Mouse (Mus musculus) kidney, embryonic 15.5 days (tissue): ENCODE measurements around the gene Gm20716. TPM values are rescaled to one million over a fixed set of nuclear protein-coding genes. Genes with fewer than 3 reads are reported as not detected.
A peak's percentile ranks its signal among the peaks of the same experiment; 100 is the strongest.

Experiments
- ATAC-seq: fragments of 200-750 bp; cut with Nextera tagmentation; replicated peaks from 2 replicates; pipeline ENCODE4 v1.8.0; 2017; ENCODE audit warnings: moderate TSS enrichment; ENCODE audit not compliant: low FRiP score
- H3K27ac ChIP-seq: fragments of 300-500 bp; sonication (generic); 2 replicates; pipeline ENCODE4 v1.5.1; 2015; ENCODE audit warnings: mild to moderate bottlenecking, inconsistent platforms
- H3K27me3 ChIP-seq: fragments of 300-500 bp; sonication (generic); 2 replicates; pipeline ENCODE4 v1.6.1; 2015; ENCODE audit warnings: inconsistent platforms
- H3K36me3 ChIP-seq: fragments of 300-500 bp; sonication (generic); 2 replicates; pipeline ENCODE4 v1.6.1; 2015; ENCODE audit warnings: inconsistent platforms
- H3K4me1 ChIP-seq: fragments of 300-500 bp; sonication (generic); 2 replicates; pipeline ENCODE4 v1.6.1; 2015; ENCODE audit warnings: inconsistent platforms
- H3K4me2 ChIP-seq: fragments of 300-500 bp; sonication (generic); 2 replicates; pipeline ENCODE4 v1.6.1; 2015; ENCODE audit warnings: moderate library complexity, mild to moderate bottlenecking, inconsistent platforms
- H3K4me3 ChIP-seq: fragments of 300-500 bp; sonication (generic); replicated peaks from 2 replicates; pipeline ENCODE4 v1.5.1; 2015; ENCODE audit warnings: mild to moderate bottlenecking, inconsistent platforms
- H3K9ac ChIP-seq: fragments of 300-500 bp; sonication (generic); 2 replicates; pipeline ENCODE4 v1.6.1; 2015; ENCODE audit warnings: mild to moderate bottlenecking, inconsistent platforms
- H3K9me3 ChIP-seq: fragments of 300-500 bp; sonication (generic); replicated peaks from 2 replicates; pipeline ENCODE4 v1.6.1; 2016; ENCODE audit warnings: inconsistent platforms
- WGBS: fragments of 180-500 bp; shearing (Covaris S2); methylation state at CpG from one replicate; pipeline ENCODE4 v1.1.7; 2015; ENCODE audit warnings: mixed read lengths; 5-methylcytosine and 5-hydroxymethylcytosine counted together
- polyA plus RNA-seq: library from polyadenylated mRNA; unstranded; fragments of >200 nt; fragmentation: Nextera tagmentation; extraction: Ambion mirVana; gene quantifications from 2 replicates; pipeline ENCODE4 v1.2.1, GENCODE M21; 2015

The Gm20716 gene
- polyA plus RNA-seq, 1 experiment from 2014 or later = 19.3 TPM

GRCm38 (mm10) chr2:168193685-168194084, 36.5 kb downstream of the Gm20716 start:
- no peak overlapping the region for H3K9ac ChIP-seq
- H3K4me1 ChIP-seq = peaks cover 60% of the 10 kb centered on the region
- H3K27ac ChIP-seq = no peak overlapping the region
- no peaks in the 10 kb centered on the region for H3K9me3 ChIP-seq
- no peak overlapping the region for H3K4me2 ChIP-seq
- ATAC-seq = no peak
- no peaks in the 10 kb centered on the region for H3K27me3 ChIP-seq
- 77% methylated on average over 2 of the region's 2 CpGs for WGBS
- H3K4me3 ChIP-seq = no peak overlapping the region
- peaks cover 58% of the 10 kb centered on the region for H3K36me3 ChIP-seq

DNA sequence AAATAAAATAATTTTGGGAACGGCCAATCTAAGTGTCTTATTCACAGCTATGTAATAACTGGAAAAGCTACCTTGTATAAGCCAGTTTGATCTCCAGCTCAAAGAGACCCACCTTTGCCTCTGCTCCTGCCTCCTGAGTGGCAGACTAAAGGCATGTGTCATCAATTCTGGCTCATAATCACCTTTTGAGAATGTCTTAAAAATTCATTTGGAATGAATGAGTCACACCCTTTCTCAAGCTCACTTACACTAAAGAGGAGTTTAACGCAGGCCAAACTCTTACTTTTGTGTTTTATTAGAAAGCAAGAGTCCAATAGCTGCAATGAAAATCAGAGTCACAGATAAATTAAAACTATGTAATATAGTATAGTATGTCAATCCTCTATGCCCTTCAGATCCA, 38.3 kb downstream of the Gm20716 start:
- no peak overlapping the region for H3K4me3 ChIP-seq
- H3K9me3 ChIP-seq = no peaks in the 10 kb centered on the region
- no peak overlapping the region for H3K4me2 ChIP-seq
- peaks cover 61% of the 10 kb centered on the region for H3K36me3 ChIP-seq
- no peak overlapping the region for H3K27ac ChIP-seq
- peaks cover 48% of the 10 kb centered on the region for H3K4me1 ChIP-seq
- no peak for ATAC-seq
- H3K27me3 ChIP-seq = no peaks in the 10 kb centered on the region
- H3K9ac ChIP-seq = no peak overlapping the region
- 93% methylated on average over 2 of the region's 2 CpGs for WGBS

GRCm38 (mm10) chr2:168175946-168176345, 54.2 kb downstream of the Gm20716 start:
- Histone ChIP-seq H3K4me1 (no peaks in the 10 kb centered on the region), H3K9ac (no peak overlapping the region), H3K4me2 (no peak overlapping the region), H3K36me3 (peaks cover 56% of the 10 kb centered on the region), H3K27ac (no peak overlapping the region), H3K4me3 (no peak overlapping the region), H3K9me3 (no peaks in the 10 kb centered on the region), H3K27me3 (no peaks in the 10 kb centered on the region)
- ATAC-seq = no peak
- 57% methylated on average over 7 of the region's 7 CpGs for WGBS

DNA sequence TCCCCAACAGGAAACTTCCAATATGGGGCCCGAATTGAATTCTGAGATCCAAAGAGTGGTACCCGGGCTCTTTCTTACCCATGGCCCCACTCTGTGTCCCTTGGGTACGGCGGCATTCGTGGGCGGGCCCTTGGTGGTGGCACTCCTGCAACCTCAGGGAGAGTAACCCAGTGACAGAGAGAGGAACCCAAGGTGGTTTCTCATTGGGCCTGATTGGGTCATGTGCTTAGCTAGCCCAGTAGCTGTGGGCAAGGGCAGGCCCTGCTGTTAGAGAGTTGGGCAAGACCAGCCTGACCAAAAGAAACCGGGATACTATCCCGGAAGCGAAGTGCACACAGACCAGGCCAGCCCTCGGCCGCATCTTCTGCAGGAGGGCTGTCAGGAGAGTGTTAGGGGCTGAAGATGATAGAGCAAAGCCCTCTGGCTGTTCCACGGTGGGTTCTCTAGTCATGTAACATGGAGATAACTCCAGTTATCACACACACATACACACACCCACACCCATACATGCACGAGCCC, 59.9 kb downstream of the Gm20716 start:
- peak; percentile 88 for ATAC-seq
- Histone ChIP-seq H3K4me1 (peaks cover 48% of the 10 kb centered on the region), H3K9me3 (no peaks in the 10 kb centered on the region), H3K4me3 (peak overlapping the region; percentile 27), H3K9ac (peak overlapping the region; percentile 33), H3K27ac (peak overlapping the region; percentile 93), H3K4me2 (peak overlapping the region; percentile 56), H3K27me3 (no peaks in the 10 kb centered on the region), H3K36me3 (peaks cover 13% of the 10 kb centered on the region; the same call in 1 of the 2 replicates)
- 12% methylated on average over 13 of the region's 13 CpGs for WGBS

GRCm38 (mm10) chr2:168169800-168170113, 60.4 kb downstream of the Gm20716 start:
- 0 out of 2 replicates have a peak, but pooled peaks cover 10% of the 10 kb centered on the region for H3K36me3 ChIP-seq
- H3K27ac ChIP-seq = peak overlapping the region; percentile 93
- H3K27me3 ChIP-seq = no peaks in the 10 kb centered on the region
- H3K4me2 ChIP-seq = peak overlapping the region; percentile 56
- H3K4me1 ChIP-seq = peaks cover 48% of the 10 kb centered on the region
- ATAC-seq = no peak
- H3K9ac ChIP-seq = peak overlapping the region; percentile 33
- peak overlapping the region; percentile 27 for H3K4me3 ChIP-seq
- WGBS = 7% methylated on average over 9 of the region's 9 CpGs
- no peaks in the 10 kb centered on the region for H3K9me3 ChIP-seq

- H3K4me3 ChIP-seq = peak overlapping the region; percentile 27
Observed at GRCm38 (mm10) chr2:168168892-168169799, 61.0 kb downstream of the Gm20716 start.

DNA sequence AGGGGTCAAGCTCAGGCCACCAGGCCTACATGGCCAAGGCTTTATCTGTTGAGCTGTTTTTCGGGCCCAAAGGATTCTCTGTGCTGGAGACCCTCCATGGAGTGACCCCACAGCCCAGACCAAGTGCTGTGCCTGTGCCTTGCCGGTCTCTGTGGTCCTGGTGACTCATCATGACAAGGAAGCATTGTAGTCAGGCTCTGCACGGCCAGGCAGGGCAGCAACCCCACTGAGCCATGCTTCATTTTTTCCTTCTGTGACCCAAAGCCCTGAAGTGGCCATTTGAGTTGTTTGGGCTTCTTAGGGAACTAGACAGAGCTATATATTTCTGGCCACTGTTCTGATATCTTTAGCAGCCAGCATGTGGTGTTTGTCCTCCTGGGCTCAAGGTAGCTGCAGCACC, 62.4 kb downstream of the Gm20716 start:
- H3K9ac ChIP-seq = no peak overlapping the region
- no peak overlapping the region for H3K4me3 ChIP-seq
- no peaks in the 10 kb centered on the region for H3K36me3 ChIP-seq
- H3K27me3 ChIP-seq = no peaks in the 10 kb centered on the region
- H3K27ac ChIP-seq = peak overlapping the region; percentile 52; the same call in 1 of the 2 replicates
- WGBS = 55% methylated on average over 3 of the region's 3 CpGs
- no peak for ATAC-seq
- H3K4me2 ChIP-seq = no peak overlapping the region
- H3K4me1 ChIP-seq = peaks cover 48% of the 10 kb centered on the region
- H3K9me3 ChIP-seq = no peaks in the 10 kb centered on the region

More at GRCm38 (mm10) chr2:168168892-168169799, 61.0 kb downstream of the Gm20716 start:
- Histone ChIP-seq H3K4me1 (peaks cover 48% of the 10 kb centered on the region), H3K36me3 (0 out of 2 replicates have a peak, but pooled peaks cover 6% of the 10 kb centered on the region), H3K9ac (peak overlapping the region; percentile 33; the same call in 1 of the 2 replicates), H3K4me2 (peak overlapping the region; percentile 56), H3K27ac (peak overlapping the region; percentile 93), H3K9me3 (no peaks in the 10 kb centered on the region), H3K27me3 (no peaks in the 10 kb centered on the region)
- WGBS = 40% methylated on average over 9 of the region's 9 CpGs
- ATAC-seq = peak; percentile 82

DNA sequence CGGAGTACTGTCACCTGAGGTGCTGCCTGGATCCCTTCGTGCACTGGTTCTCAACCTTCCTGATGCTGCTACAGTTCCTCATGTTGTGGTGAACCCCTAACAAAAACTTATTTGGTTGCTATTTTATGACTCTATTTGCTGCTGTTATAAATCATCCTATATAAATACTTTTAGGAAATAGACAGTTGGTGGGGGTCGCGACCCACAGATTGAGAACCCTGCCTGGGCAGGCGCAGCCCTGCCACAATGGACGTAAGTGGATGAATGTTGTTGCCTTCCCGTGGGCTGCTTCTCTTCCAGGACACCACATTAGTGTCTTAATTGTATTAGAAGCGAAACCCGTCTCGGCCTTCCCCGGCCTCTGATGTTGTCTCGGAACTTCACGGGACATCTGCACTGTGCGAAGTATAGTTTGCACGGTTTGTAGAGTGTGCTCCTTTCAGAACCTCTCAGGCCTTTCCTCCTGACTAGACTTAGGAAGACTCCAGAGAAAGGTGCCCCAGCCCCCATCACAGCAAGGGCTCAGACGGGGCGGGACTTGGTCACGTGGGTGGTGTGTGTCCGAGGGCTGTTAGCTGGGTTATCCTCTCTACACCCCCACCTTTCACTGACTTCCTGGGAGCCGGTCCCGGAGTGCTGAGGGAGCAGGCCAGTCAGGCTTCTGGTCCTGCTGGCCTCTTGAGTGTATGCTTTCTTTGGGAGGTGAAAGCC, 63.3 kb downstream of the Gm20716 start:
- H3K9ac ChIP-seq = no peak overlapping the region
- 48% methylated on average over 21 of the region's 21 CpGs for WGBS

DNA sequence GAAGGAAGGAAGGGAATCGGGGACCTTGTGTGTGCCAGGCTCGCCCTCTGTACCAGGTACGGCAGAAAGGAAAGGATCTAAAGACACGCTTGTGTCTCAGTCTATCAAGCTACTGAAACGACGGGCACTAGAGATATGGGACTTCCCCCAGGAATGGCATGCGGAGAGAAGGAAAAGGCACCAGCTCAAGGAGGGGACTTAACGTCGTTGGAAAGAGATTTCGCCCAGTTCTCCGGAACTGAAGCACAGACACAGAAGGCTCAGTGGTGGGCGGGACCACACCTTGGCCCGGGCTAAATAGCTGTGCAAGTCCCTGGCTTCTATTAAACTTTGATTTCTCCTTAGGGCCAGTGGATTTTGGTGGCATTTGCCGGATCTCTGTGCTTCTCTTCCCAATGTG, 68.2 kb downstream of the Gm20716 start:
- Histone ChIP-seq H3K27ac (peak overlapping the region; percentile 56; the same call in 1 of the 2 replicates), H3K27me3 (no peaks in the 10 kb centered on the region), H3K4me3 (peak overlapping the region; percentile 34), H3K4me1 (peaks cover 58% of the 10 kb centered on the region), H3K36me3 (no peaks in the 10 kb centered on the region), H3K9me3 (no peaks in the 10 kb centered on the region), H3K4me2 (peak overlapping the region; percentile 67), H3K9ac (peak overlapping the region; percentile 39; the same call in 1 of the 2 replicates)
- ATAC-seq = no peak
- WGBS = 7% methylated on average over 14 of the region's 14 CpGs

More for the DNA sequence above, 63.3 kb downstream of the Gm20716 start:
- H3K36me3 ChIP-seq = no peaks in the 10 kb centered on the region
- H3K9me3 ChIP-seq = no peaks in the 10 kb centered on the region
- H3K27ac ChIP-seq = peak overlapping the region; percentile 52; the same call in 1 of the 2 replicates
- no peak for ATAC-seq
- 0 out of 2 replicates have a peak overlapping the region, but pooled peaks have one; percentile 0 for H3K4me2 ChIP-seq
- no peak overlapping the region for H3K4me3 ChIP-seq
- no peaks in the 10 kb centered on the region for H3K27me3 ChIP-seq
- H3K4me1 ChIP-seq = peaks cover 55% of the 10 kb centered on the region

GRCm38 (mm10) chr2:168161514-168161971, 68.6 kb downstream of the Gm20716 start:
- H3K4me1 ChIP-seq = peaks cover 54% of the 10 kb centered on the region
- 0 out of 2 replicates have a peak, but pooled peaks have one; percentile 33 for ATAC-seq
- WGBS = 4% methylated on average over 11 of the region's 11 CpGs
- peak overlapping the region; percentile 56; the same call in 1 of the 2 replicates for H3K27ac ChIP-seq
- H3K4me2 ChIP-seq = peak overlapping the region; percentile 67
- H3K4me3 ChIP-seq = peak overlapping the region; percentile 34
- no peaks in the 10 kb centered on the region for H3K27me3 ChIP-seq
- H3K9ac ChIP-seq = peak overlapping the region; percentile 39; the same call in 1 of the 2 replicates
- H3K9me3 ChIP-seq = no peaks in the 10 kb centered on the region
- no peaks in the 10 kb centered on the region for H3K36me3 ChIP-seq

- Histone ChIP-seq H3K9me3 (no peaks in the 10 kb centered on the region), H3K4me3 (no peak overlapping the region), H3K9ac (no peak overlapping the region), H3K36me3 (no peaks in the 10 kb centered on the region), H3K4me2 (no peak overlapping the region), H3K27me3 (no peaks in the 10 kb centered on the region), H3K4me1 (peaks cover 54% of the 10 kb centered on the region), H3K27ac (peak overlapping the region; percentile 93; the same call in 1 of the 2 replicates)
- WGBS = 75% methylated on average over 9 of the region's 9 CpGs
- ATAC-seq = no peak
Observed at GRCm38 (mm10) chr2:168160370-168160930, 69.7 kb downstream of the Gm20716 start.
